Mouse (Mus musculus): ENCODE measurements around the gene Gemin8. TPM values are rescaled to one million over a fixed set of nuclear protein-coding genes. Genes with fewer than 3 reads are reported as not detected.

Gemin8 gene
- polyA plus RNA-seq, 1 experiment from 2014 or later = 18.9 TPM

- no peaks in the 10 kb centered on the region for H3K36me3 ChIP-seq (ENCODE audit: control insufficient read depth, insufficient read depth, low read length)
- no peak overlapping the region for H3K9ac ChIP-seq (ENCODE audit: low read length)
- no peak for ATAC-seq (replicated peaks; ENCODE audit: low FRiP score)
- H3K27me3 ChIP-seq (ENCODE audit: control insufficient read depth, insufficient read depth, low read length) = peaks cover 2% of the 10 kb centered on the region; the same call in 1 of the 2 replicates
- H3K4me3 ChIP-seq (ENCODE audit: low read depth, low read length) = no peak overlapping the region
- no peaks in the 10 kb centered on the region for H3K4me1 ChIP-seq (replicated peaks; ENCODE audit: control insufficient read depth, insufficient read depth, low read length)
- H3K27ac ChIP-seq (ENCODE audit: low read depth, low read length) = no peak overlapping the region
- H3K9me3 ChIP-seq (ENCODE audit: control insufficient read depth, low read length) = no peaks in the 10 kb centered on the region
- DNase-seq (ENCODE audit: low spot score) = no peak
- no peak overlapping the region for H3K4me2 ChIP-seq (ENCODE audit: low read depth, low read length, severe bottlenecking)
- WGBS = 89% methylated on average over 6 of the region's 6 CpGs
These were observed 46.0 kb downstream of the Gemin8 start for GRCm38 (mm10) chrX:166216248-166216647.

- Histone ChIP-seq H3K4me1 (replicated peaks; ENCODE audit: control insufficient read depth, insufficient read depth, low read length) (no peaks in the 10 kb centered on the region), H3K4me3 (ENCODE audit: low read depth, low read length) (no peak overlapping the region), H3K9ac (ENCODE audit: low read length) (no peak overlapping the region), H3K27ac (ENCODE audit: low read depth, low read length) (no peak overlapping the region), H3K9me3 (ENCODE audit: control insufficient read depth, low read length) (no peaks in the 10 kb centered on the region), H3K36me3 (ENCODE audit: control insufficient read depth, insufficient read depth, low read length) (no peaks in the 10 kb centered on the region), H3K27me3 (ENCODE audit: control insufficient read depth, insufficient read depth, low read length) (peaks cover 2% of the 10 kb centered on the region; the same call in 1 of the 2 replicates), H3K4me2 (ENCODE audit: low read depth, low read length, severe bottlenecking) (no peak overlapping the region)
- DNase-seq (ENCODE audit: low spot score) (no peak), ATAC-seq (replicated peaks; ENCODE audit: low FRiP score) (no peak)
- 85% methylated on average over 8 of the region's 8 CpGs for WGBS
These were observed 46.5 kb downstream of the Gemin8 start for GRCm38 (mm10) chrX:166216720-166217119.

DNA sequence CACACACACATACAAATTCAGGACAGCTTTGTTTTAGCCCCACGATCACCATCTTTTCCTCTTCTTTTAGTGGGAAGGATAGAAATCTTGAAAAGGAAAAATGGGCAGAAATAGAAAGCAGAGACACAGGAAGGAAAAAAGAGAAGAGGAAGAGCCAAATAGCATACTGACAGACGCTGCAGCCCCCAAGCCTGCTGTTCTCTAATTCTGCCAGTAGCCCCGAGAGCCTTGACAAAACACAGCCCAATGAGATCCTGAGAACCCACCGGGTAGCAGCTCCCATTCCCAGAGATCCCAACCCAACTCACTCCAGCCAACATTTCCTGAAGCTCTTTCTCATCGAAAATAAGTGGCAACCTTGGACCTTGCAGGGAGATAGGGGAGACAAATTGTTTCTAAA, 49.1 kb downstream of the Gemin8 start:
- Histone ChIP-seq H3K4me1 (replicated peaks; ENCODE audit: control insufficient read depth, insufficient read depth, low read length) (no peaks in the 10 kb centered on the region), H3K27me3 (ENCODE audit: control insufficient read depth, insufficient read depth, low read length) (peaks cover 2% of the 10 kb centered on the region; the same call in 1 of the 2 replicates), H3K4me3 (ENCODE audit: low read depth, low read length) (no peak overlapping the region), H3K36me3 (ENCODE audit: control insufficient read depth, insufficient read depth, low read length) (no peaks in the 10 kb centered on the region), H3K4me2 (ENCODE audit: low read depth, low read length, severe bottlenecking) (no peak overlapping the region), H3K9me3 (ENCODE audit: control insufficient read depth, low read length) (no peaks in the 10 kb centered on the region), H3K9ac (ENCODE audit: low read length) (no peak overlapping the region), H3K27ac (ENCODE audit: low read depth, low read length) (no peak overlapping the region)
- ATAC-seq (replicated peaks; ENCODE audit: low FRiP score) = no peak
- no peak for DNase-seq (ENCODE audit: low spot score)
- 75% methylated on average over 5 of the region's 5 CpGs for WGBS

- no peaks in the 10 kb centered on the region for H3K36me3 ChIP-seq (ENCODE audit: control insufficient read depth, insufficient read depth, low read length)
These were observed 56.6 kb downstream of the Gemin8 start for GRCm38 (mm10) chrX:166226856-166227255.

GRCm38 (mm10) chrX:166229750-166230149, 59.5 kb downstream of the Gemin8 start:
- no peak for DNase-seq (ENCODE audit: low spot score)
- H3K36me3 ChIP-seq (ENCODE audit: control insufficient read depth, insufficient read depth, low read length) = no peaks in the 10 kb centered on the region
- no peak overlapping the region for H3K4me2 ChIP-seq (ENCODE audit: low read depth, low read length, severe bottlenecking)
- H3K9ac ChIP-seq (ENCODE audit: low read length) = no peak overlapping the region
- H3K4me1 ChIP-seq (replicated peaks; ENCODE audit: control insufficient read depth, insufficient read depth, low read length) = no peaks in the 10 kb centered on the region
- peaks cover 5% of the 10 kb centered on the region; the same call in 1 of the 2 replicates for H3K27me3 ChIP-seq (ENCODE audit: control insufficient read depth, insufficient read depth, low read length)
- no peak overlapping the region for H3K4me3 ChIP-seq (ENCODE audit: low read depth, low read length)
- no peaks in the 10 kb centered on the region for H3K9me3 ChIP-seq (ENCODE audit: control insufficient read depth, low read length)
- 81% methylated on average over 3 of the region's 3 CpGs for WGBS
- no peak for ATAC-seq (replicated peaks; ENCODE audit: low FRiP score)
- no peak overlapping the region for H3K27ac ChIP-seq (ENCODE audit: low read depth, low read length)

More at GRCm38 (mm10) chrX:166226856-166227255, 56.6 kb downstream of the Gemin8 start:
- ATAC-seq (replicated peaks; ENCODE audit: low FRiP score) (no peak), DNase-seq (ENCODE audit: low spot score) (no peak)
- Histone ChIP-seq H3K4me3 (ENCODE audit: low read depth, low read length) (no peak overlapping the region), H3K4me1 (replicated peaks; ENCODE audit: control insufficient read depth, insufficient read depth, low read length) (no peaks in the 10 kb centered on the region), H3K27ac (ENCODE audit: low read depth, low read length) (no peak overlapping the region), H3K9ac (ENCODE audit: low read length) (no peak overlapping the region), H3K4me2 (ENCODE audit: low read depth, low read length, severe bottlenecking) (no peak overlapping the region), H3K27me3 (ENCODE audit: control insufficient read depth, insufficient read depth, low read length) (peaks cover 3% of the 10 kb centered on the region; the same call in 1 of the 2 replicates), H3K9me3 (ENCODE audit: control insufficient read depth, low read length) (no peaks in the 10 kb centered on the region)
- WGBS = 85% methylated on average over 5 of the region's 5 CpGs

DNA sequence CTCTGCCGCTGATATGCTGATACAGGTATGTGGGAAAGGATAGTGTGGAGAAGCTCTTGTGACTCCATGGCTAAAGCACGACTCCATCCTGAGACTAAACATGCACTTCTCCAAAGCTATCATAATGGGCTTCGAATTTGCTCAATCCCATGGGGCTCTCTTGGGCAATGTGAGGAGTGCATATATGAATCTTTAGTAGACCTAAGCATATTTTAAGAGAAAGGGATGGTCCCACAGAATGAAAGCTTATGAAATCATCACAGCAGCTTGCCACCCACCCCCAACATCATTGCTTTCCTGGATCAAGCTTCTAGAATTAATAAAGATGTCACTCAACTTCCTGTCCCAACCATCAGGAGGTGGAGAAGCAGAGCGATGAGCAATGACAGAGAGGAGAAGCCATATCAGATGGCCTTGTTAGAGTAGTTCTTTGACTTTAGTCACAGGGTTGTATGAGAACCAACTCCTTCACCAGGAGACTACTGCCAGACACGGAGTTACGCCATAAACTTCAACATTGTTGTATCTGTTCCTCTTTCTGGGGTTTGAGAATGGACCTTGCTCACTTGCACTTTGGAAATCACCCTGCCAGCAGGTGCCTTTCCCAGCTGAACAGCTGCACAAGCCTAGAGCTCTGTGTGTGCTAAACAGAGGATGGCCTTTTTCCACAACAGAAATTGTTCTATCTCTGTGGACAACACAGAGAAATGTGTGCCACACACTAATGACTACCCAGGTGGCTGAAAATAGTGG, 60.4 kb downstream of the Gemin8 start:
- DNase-seq (ENCODE audit: low spot score) = no peak
- H3K27me3 ChIP-seq (ENCODE audit: control insufficient read depth, insufficient read depth, low read length) = peaks cover 5% of the 10 kb centered on the region; the same call in 1 of the 2 replicates
- H3K36me3 ChIP-seq (ENCODE audit: control insufficient read depth, insufficient read depth, low read length) = no peaks in the 10 kb centered on the region
- H3K4me3 ChIP-seq (ENCODE audit: low read depth, low read length) = no peak overlapping the region
- H3K4me1 ChIP-seq (replicated peaks; ENCODE audit: control insufficient read depth, insufficient read depth, low read length) = no peaks in the 10 kb centered on the region
- 88% methylated on average over 6 of the region's 6 CpGs for WGBS
- H3K27ac ChIP-seq (ENCODE audit: low read depth, low read length) = no peak overlapping the region
- no peak overlapping the region for H3K4me2 ChIP-seq (ENCODE audit: low read depth, low read length, severe bottlenecking)
- no peak overlapping the region for H3K9ac ChIP-seq (ENCODE audit: low read length)
- ATAC-seq (replicated peaks; ENCODE audit: low FRiP score) = no peak
- no peaks in the 10 kb centered on the region for H3K9me3 ChIP-seq (ENCODE audit: control insufficient read depth, low read length)

GRCm38 (mm10) chrX:166236131-166236530, 65.9 kb downstream of the Gemin8 start:
- WGBS = 51% methylated on average over 2 of the region's 2 CpGs
- Histone ChIP-seq H3K4me2 (ENCODE audit: low read depth, low read length, severe bottlenecking) (no peak overlapping the region), H3K36me3 (ENCODE audit: control insufficient read depth, insufficient read depth, low read length) (no peaks in the 10 kb centered on the region), H3K9me3 (ENCODE audit: control insufficient read depth, low read length) (no peaks in the 10 kb centered on the region), H3K9ac (ENCODE audit: low read length) (no peak overlapping the region), H3K27me3 (ENCODE audit: control insufficient read depth, insufficient read depth, low read length) (peaks cover 11% of the 10 kb centered on the region), H3K4me1 (replicated peaks; ENCODE audit: control insufficient read depth, insufficient read depth, low read length) (no peaks in the 10 kb centered on the region), H3K27ac (ENCODE audit: low read depth, low read length) (no peak overlapping the region), H3K4me3 (ENCODE audit: low read depth, low read length) (no peak overlapping the region)
- no peak for ATAC-seq (replicated peaks; ENCODE audit: low FRiP score)
- DNase-seq (ENCODE audit: low spot score) = no peak

DNA sequence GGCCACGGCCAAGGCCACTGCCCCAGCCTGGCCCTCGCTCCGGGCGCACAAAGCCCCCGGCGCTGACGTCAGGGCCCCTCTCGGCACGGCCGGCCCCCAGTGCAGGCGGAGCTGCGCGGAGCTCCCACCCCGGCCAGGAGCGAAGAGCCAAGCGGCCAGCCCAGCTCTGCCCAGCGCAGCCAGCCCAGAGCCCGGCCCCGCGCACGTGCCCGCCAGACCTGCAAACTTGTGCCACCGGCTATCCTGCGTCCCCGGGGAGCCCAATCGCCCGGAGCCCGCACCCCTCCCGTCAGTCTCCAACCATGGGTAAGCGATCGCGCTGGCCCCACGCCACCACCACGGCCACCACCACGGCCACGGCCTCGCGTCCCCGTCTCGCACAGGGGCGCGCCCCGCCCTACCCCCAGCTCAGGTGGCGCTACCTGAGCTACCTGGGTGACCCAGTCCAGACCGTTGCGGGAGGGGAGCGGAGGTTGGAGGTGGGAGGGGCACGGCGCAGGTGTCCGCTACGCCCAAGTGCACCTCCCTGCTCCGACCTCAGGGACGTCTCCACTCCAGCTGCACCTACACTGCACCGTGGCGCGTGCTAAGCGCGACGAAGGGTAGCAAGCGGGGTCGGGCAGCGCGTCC, 68.7 kb downstream of the Gemin8 start, which contains the start of gene Gpm6b:
Gpm6b (plus strand) TSS at position 81 of the 630 bp plus-strand sequence.
- Histone ChIP-seq H3K9ac (ENCODE audit: low read length) (peak within 1 kb of the TSS; percentile 55), H3K4me3 (ENCODE audit: low read depth, low read length) (peak within 1 kb of the TSS; percentile 46), H3K4me1 (replicated peaks; ENCODE audit: control insufficient read depth, insufficient read depth, low read length) (no peaks in the 10 kb centered on the region), H3K27ac (ENCODE audit: low read depth, low read length) (no peak within 1 kb of the TSS), H3K4me2 (ENCODE audit: low read depth, low read length, severe bottlenecking) (peak within 1 kb of the TSS; percentile 81), H3K36me3 (ENCODE audit: control insufficient read depth, insufficient read depth, low read length) (no peaks in the 10 kb centered on the region), H3K9me3 (ENCODE audit: control insufficient read depth, low read length) (no peaks in the 10 kb centered on the region), H3K27me3 (ENCODE audit: control insufficient read depth, insufficient read depth, low read length) (peaks cover 11% of the 10 kb centered on the region)
- DNase-seq (ENCODE audit: low spot score) (peak; percentile 75), ATAC-seq (replicated peaks; ENCODE audit: low FRiP score) (peak; percentile 94)
- 25% methylated on average over 38 of the region's 63 CpGs for WGBS

Measured in forebrain, embryonic 11.5 days (tissue).